Mouse (Mus musculus) hindbrain, embryonic 12.5 days (tissue): ENCODE measurements around the gene Usp19. TPM values are rescaled to one million over a fixed set of nuclear protein-coding genes. Genes with fewer than 3 reads are reported as not detected.

Experiments
- ATAC-seq: fragments of 200-750 bp; cut with Nextera tagmentation; 2 replicates; pipeline ENCODE4 v1.8.0; 2017; ENCODE audit warnings: moderate TSS enrichment; ENCODE audit not compliant: low FRiP score
- H3K27ac ChIP-seq: fragments of 300-500 bp; sonication (generic); 2 replicates; pipeline ENCODE4 v1.5.1; 2016; ENCODE audit warnings: mild to moderate bottlenecking
- H3K27me3 ChIP-seq: fragments of 300-500 bp; sonication (generic); 2 replicates; pipeline ENCODE4 v1.6.1; 2016; ENCODE audit warnings: mild to moderate bottlenecking
- H3K36me3 ChIP-seq: fragments of 300-500 bp; sonication (generic); 2 replicates; pipeline ENCODE4 v1.6.1; 2016; ENCODE audit warnings: mild to moderate bottlenecking
- H3K4me1 ChIP-seq: fragments of 300-500 bp; sonication (generic); 2 replicates; pipeline ENCODE4 v1.6.1; 2016
- H3K4me2 ChIP-seq: fragments of 300-500 bp; sonication (generic); replicated peaks from 2 replicates; pipeline ENCODE4 v1.6.1; 2016; ENCODE audit warnings: mild to moderate bottlenecking
- H3K4me3 ChIP-seq: fragments of 300-500 bp; sonication (generic); 2 replicates; pipeline ENCODE4 v1.5.1; 2016; ENCODE audit warnings: mild to moderate bottlenecking
- H3K9ac ChIP-seq: fragments of 300-500 bp; sonication (generic); 2 replicates; pipeline ENCODE4 v1.6.1; 2016; ENCODE audit warnings: mild to moderate bottlenecking, moderate library complexity
- H3K9me3 ChIP-seq: fragments of 300-500 bp; sonication (generic); replicated peaks from 2 replicates; pipeline ENCODE4 v1.6.1; 2016; ENCODE audit warnings: mild to moderate bottlenecking
- WGBS: fragments of 180-500 bp; shearing (Covaris S2); methylation state at CpG from one replicate; pipeline ENCODE4 v1.1.7; 2016; 5-methylcytosine and 5-hydroxymethylcytosine counted together
- polyA plus RNA-seq: library from polyadenylated mRNA; unstranded; fragments of >200 nt; fragmentation: Nextera tagmentation; extraction: Ambion mirVana; gene quantifications from 2 replicates; pipeline ENCODE4 v1.2.1, GENCODE M21; 2016

The Usp19 gene
- polyA plus RNA-seq, 1 experiment from 2014 or later, result 112 TPM

- H3K4me3 ChIP-seq, result peak within 1 kb of the TSS; percentile 67
- peak; percentile 96 for ATAC-seq
- peak within 1 kb of the TSS; percentile 99 for H3K27ac ChIP-seq
- no peaks in the 10 kb centered on the region for H3K9me3 ChIP-seq
- no peaks in the 10 kb centered on the region for H3K27me3 ChIP-seq
- H3K36me3 ChIP-seq, result peaks cover 39% of the 10 kb centered on the region
- under 1% methylated on average over 55 of the region's 55 CpGs for WGBS
- H3K4me2 ChIP-seq, result peak within 1 kb of the TSS; percentile 71
- peak within 1 kb of the TSS; percentile 96 for H3K9ac ChIP-seq
- peaks cover 23% of the 10 kb centered on the region for H3K4me1 ChIP-seq
Observed at GRCm38 (mm10) chr9:108516380-108517251, 26.2 kb downstream of the Usp19 start, which contains the start of gene Qrich1. Gene Qrich1 (plus strand): TSS chr9:108516806.

GRCm38 (mm10) chr9:108517253-108517930 lies 27.0 kb downstream of the Usp19 start:
- H3K4me3 ChIP-seq, result peak overlapping the region; percentile 67
- peaks cover 31% of the 10 kb centered on the region for H3K36me3 ChIP-seq
- H3K4me2 ChIP-seq, result peak overlapping the region; percentile 71
- H3K9me3 ChIP-seq, result no peaks in the 10 kb centered on the region
- peak overlapping the region; percentile 99 for H3K27ac ChIP-seq
- WGBS, result 0% methylated on average over 74 of the region's 95 CpGs
- no peaks in the 10 kb centered on the region for H3K27me3 ChIP-seq
- peaks cover 23% of the 10 kb centered on the region for H3K4me1 ChIP-seq
- peak; percentile 85 for ATAC-seq
- peak overlapping the region; percentile 96 for H3K9ac ChIP-seq

- 1% methylated on average over 13 of the region's 13 CpGs for WGBS
- Histone ChIP-seq H3K27me3 (no peaks in the 10 kb centered on the region), H3K4me3 (peak overlapping the region; percentile 67), H3K9me3 (no peaks in the 10 kb centered on the region), H3K27ac (peak overlapping the region; percentile 99), H3K4me2 (peak overlapping the region; percentile 71), H3K4me1 (peaks cover 23% of the 10 kb centered on the region), H3K9ac (peak overlapping the region; percentile 96), H3K36me3 (peaks cover 26% of the 10 kb centered on the region)
- ATAC-seq, result no peak
Observed at GRCm38 (mm10) chr9:108517931-108518332, 27.5 kb downstream of the Usp19 start.

GRCm38 (mm10) chr9:108521604-108522003 lies 31.2 kb downstream of the Usp19 start:
- ATAC-seq, result no peak
- Histone ChIP-seq H3K9ac (no peak overlapping the region), H3K4me1 (peaks cover 14% of the 10 kb centered on the region), H3K4me2 (no peak overlapping the region), H3K27ac (no peak overlapping the region), H3K36me3 (peaks cover 6% of the 10 kb centered on the region; the same call in 1 of the 2 replicates), H3K27me3 (no peaks in the 10 kb centered on the region), H3K4me3 (no peak overlapping the region), H3K9me3 (no peaks in the 10 kb centered on the region)
- 94% methylated on average over 2 of the region's 2 CpGs for WGBS

GRCm38 (mm10) chr9:108523341-108523740 lies 32.9 kb downstream of the Usp19 start:
- Histone ChIP-seq H3K9me3 (no peaks in the 10 kb centered on the region), H3K4me2 (no peak overlapping the region), H3K4me1 (peaks cover 14% of the 10 kb centered on the region), H3K27ac (no peak overlapping the region), H3K36me3 (peaks cover 8% of the 10 kb centered on the region; the same call in 1 of the 2 replicates), H3K9ac (no peak overlapping the region), H3K27me3 (no peaks in the 10 kb centered on the region), H3K4me3 (no peak overlapping the region)
- 97% methylated on average over 4 of the region's 4 CpGs for WGBS
- no peak for ATAC-seq

- Histone ChIP-seq H3K9ac (no peak overlapping the region), H3K9me3 (no peaks in the 10 kb centered on the region), H3K27me3 (no peaks in the 10 kb centered on the region), H3K4me1 (no peaks in the 10 kb centered on the region), H3K4me3 (no peak overlapping the region), H3K4me2 (no peak overlapping the region), H3K36me3 (peaks cover 29% of the 10 kb centered on the region), H3K27ac (no peak overlapping the region)
- 88% methylated on average over 3 of the region's 3 CpGs for WGBS
- no peak for ATAC-seq
Observed at GRCm38 (mm10) chr9:108525400-108525799, 35.0 kb downstream of the Usp19 start.

GRCm38 (mm10) chr9:108530954-108531353 lies 40.6 kb downstream of the Usp19 start:
- WGBS, result 83% methylated on average over 1 of the region's 1 CpGs
- Histone ChIP-seq H3K9me3 (no peaks in the 10 kb centered on the region), H3K4me3 (no peak overlapping the region), H3K4me2 (no peak overlapping the region), H3K9ac (no peak overlapping the region), H3K27ac (no peak overlapping the region), H3K27me3 (no peaks in the 10 kb centered on the region), H3K4me1 (no peaks in the 10 kb centered on the region), H3K36me3 (peaks cover 73% of the 10 kb centered on the region)
- ATAC-seq, result no peak

GRCm38 (mm10) chr9:108531496-108531895 lies 41.1 kb downstream of the Usp19 start:
- no peak overlapping the region for H3K4me2 ChIP-seq
- H3K36me3 ChIP-seq, result peaks cover 79% of the 10 kb centered on the region
- WGBS, result 95% methylated on average over 1 of the region's 1 CpGs
- no peak for ATAC-seq
- no peaks in the 10 kb centered on the region for H3K4me1 ChIP-seq
- H3K9me3 ChIP-seq, result no peaks in the 10 kb centered on the region
- H3K4me3 ChIP-seq, result no peak overlapping the region
- H3K27ac ChIP-seq, result no peak overlapping the region
- no peak overlapping the region for H3K9ac ChIP-seq
- H3K27me3 ChIP-seq, result no peaks in the 10 kb centered on the region

- H3K4me1 ChIP-seq, result no peaks in the 10 kb centered on the region
- no peaks in the 10 kb centered on the region for H3K9me3 ChIP-seq
- ATAC-seq, result no peak
- H3K36me3 ChIP-seq, result peaks cover 84% of the 10 kb centered on the region
- H3K27ac ChIP-seq, result no peak overlapping the region
- H3K4me2 ChIP-seq, result no peak overlapping the region
- no peak overlapping the region for H3K4me3 ChIP-seq
- H3K9ac ChIP-seq, result no peak overlapping the region
- H3K27me3 ChIP-seq, result no peaks in the 10 kb centered on the region
Observed at GRCm38 (mm10) chr9:108540846-108541245, 50.4 kb downstream of the Usp19 start.

- Histone ChIP-seq H3K9me3 (no peaks in the 10 kb centered on the region), H3K4me3 (no peak overlapping the region), H3K4me1 (no peaks in the 10 kb centered on the region), H3K27ac (no peak overlapping the region), H3K36me3 (peaks cover 83% of the 10 kb centered on the region), H3K9ac (no peak overlapping the region), H3K27me3 (no peaks in the 10 kb centered on the region), H3K4me2 (no peak overlapping the region)
- no peak for ATAC-seq
- 95% methylated on average over 3 of the region's 3 CpGs for WGBS
Observed at GRCm38 (mm10) chr9:108545986-108546385, 55.6 kb downstream of the Usp19 start.

- no peak overlapping the region for H3K9ac ChIP-seq
- H3K27me3 ChIP-seq, result no peaks in the 10 kb centered on the region
- no peak overlapping the region for H3K27ac ChIP-seq
- H3K4me2 ChIP-seq, result no peak overlapping the region
- no peak overlapping the region for H3K4me3 ChIP-seq
- no peak for ATAC-seq
- no peaks in the 10 kb centered on the region for H3K4me1 ChIP-seq
- no peaks in the 10 kb centered on the region for H3K9me3 ChIP-seq
- H3K36me3 ChIP-seq, result peaks cover 83% of the 10 kb centered on the region
- WGBS, result 82% methylated on average over 1 of the region's 1 CpGs
Observed at GRCm38 (mm10) chr9:108546875-108547274, 56.5 kb downstream of the Usp19 start.
